Mouse (Mus musculus) right cerebral cortex, postnatal 36 days (tissue): ENCODE results near the gene Mrpl36.
A peak's percentile ranks its signal among the peaks of the same experiment; 100 is the strongest.

ENCODE experiments used
- DNase-seq, 2 experiments: peaks; one replicate each; pipeline ENCODE4 v3.0.0; 2022; ENCODE audit warnings: low spot score in 2 of 2, mixed read lengths in 1 of 2

Mrpl36 gene

GRCm38 (mm10) chr13:73327827-73328698 lies at the start of gene Mrpl36, which contains the start of gene Ndufs6:
Gene Mrpl36, plus strand, starts transcription at chr13:73328513.
Gene Ndufs6, minus strand, starts transcription at chr13:73328542.
- peak; percentile 88 to 89 for DNase-seq

GRCm38 (mm10) chr13:73279196-73279595 lies 49.1 kb upstream of the Mrpl36 start:
- no peak for DNase-seq

DNA sequence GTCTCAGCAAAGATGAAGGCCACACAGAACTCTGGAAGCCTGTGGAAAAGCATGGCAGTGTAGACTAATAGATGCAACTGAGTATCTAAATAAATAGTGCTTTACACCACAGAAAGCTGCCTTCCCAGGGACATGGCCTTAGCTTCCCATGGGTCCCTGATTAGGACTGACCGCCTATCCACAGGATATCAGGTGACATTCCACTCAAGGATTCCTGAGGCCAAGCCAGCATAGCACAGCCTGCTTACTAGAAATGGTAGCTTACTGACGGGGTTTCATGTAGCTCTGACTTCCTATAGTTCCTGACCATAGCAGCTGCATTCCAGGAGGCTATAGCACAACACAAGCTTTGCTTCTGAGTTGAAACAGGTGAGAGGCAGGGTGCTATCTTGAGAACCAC lies 45.9 kb upstream of the Mrpl36 start:
- DNase-seq, result no peak

DNA sequence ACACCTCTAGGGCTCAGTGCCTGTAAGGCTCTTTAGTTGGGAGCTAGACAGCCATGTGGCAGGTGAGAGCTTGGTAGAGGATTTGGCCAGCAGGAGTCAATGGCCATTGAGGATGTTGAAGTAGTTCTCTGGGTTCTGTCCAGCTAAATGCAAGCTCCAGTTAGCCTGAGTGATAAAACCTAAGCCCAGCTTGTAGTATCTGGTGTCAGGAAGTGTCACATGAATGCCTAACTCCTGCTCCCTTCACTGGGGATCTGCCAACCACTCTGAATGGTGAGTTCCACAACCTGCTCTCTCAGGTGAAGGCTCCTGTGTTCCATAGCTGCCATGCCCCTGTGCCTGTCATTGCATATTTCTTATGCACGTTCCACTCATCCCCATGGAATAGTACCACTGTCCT lies 44.8 kb upstream of the Mrpl36 start:
- DNase-seq, result no peak

GRCm38 (mm10) chr13:73290206-73290605 lies 38.1 kb upstream of the Mrpl36 start:
- DNase-seq, result no peak

- no peak for DNase-seq
Observed at GRCm38 (mm10) chr13:73291102-73291501, 37.2 kb upstream of the Mrpl36 start.

GRCm38 (mm10) chr13:73298717-73299116 lies 29.6 kb upstream of the Mrpl36 start:
- DNase-seq, result no peak

GRCm38 (mm10) chr13:73299322-73299721 lies 29.0 kb upstream of the Mrpl36 start:
- DNase-seq, result no peak

DNA sequence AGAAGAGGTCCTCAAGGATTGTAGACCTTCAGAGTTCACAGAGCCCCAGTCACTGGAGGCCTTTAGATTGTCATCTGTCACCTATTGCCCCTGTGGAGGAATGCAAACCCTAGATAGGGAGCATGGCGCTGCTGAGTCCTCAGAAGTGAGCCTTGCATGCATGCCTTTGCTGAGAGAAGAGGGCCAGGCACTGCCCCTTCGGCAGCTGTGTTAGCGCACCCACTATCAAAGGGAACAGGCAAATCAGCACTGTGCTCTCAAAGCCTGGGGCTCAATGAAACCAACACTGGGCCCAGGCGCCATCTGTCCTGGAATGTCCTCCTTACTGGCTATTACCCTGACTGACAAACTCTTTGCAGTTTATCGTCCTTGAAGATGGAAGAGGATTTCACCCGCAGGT lies 23.6 kb upstream of the Mrpl36 start:
- no peak for DNase-seq

- no peak for DNase-seq
Observed at GRCm38 (mm10) chr13:73305398-73306084, 22.8 kb upstream of the Mrpl36 start.

DNA sequence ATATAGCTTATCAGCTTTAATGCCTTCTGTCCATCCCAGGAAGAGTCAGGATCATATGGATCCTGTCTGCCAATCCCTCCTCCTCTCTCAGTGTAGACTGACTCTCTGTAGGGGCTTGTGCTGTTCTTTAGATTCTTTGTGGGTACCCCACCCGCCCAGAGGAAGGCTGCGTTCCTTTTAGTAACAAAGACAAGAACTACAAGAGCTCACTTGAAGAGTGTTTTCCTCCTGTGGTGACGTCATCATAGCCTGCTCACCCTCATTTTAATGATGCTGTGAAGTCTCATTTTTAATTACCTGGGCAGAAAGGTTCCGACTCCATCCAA lies 22.3 kb upstream of the Mrpl36 start:
- DNase-seq, result no peak

- DNase-seq, result no peak
Observed at GRCm38 (mm10) chr13:73306430-73306829, 21.9 kb upstream of the Mrpl36 start.

- DNase-seq, result no peak
Observed at GRCm38 (mm10) chr13:73310183-73310929, 18.0 kb upstream of the Mrpl36 start.

GRCm38 (mm10) chr13:73320048-73320447 lies 8.3 kb upstream of the Mrpl36 start:
- no peak for DNase-seq

- no peak for DNase-seq
Observed at GRCm38 (mm10) chr13:73322626-73323025, 5.7 kb upstream of the Mrpl36 start.

DNA sequence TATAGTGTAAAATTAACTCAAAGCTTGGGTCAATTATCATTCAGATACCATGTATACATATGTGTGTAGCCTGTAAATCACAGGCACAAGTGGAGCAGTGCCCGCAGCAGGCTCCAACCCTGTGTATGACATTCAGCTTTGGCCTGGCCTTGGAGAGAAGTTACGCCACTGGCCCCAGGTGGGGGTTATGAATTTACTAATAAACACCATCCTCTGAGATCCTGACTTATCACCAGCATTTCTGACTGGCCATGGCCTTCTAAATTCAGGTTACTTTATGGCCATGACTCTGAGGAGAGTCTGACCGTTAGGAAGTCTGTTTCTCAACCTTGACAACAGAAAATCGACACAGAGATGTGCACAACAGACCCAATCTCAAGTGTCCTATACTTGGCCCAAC lies 4.9 kb upstream of the Mrpl36 start:
- DNase-seq, result no peak

DNA sequence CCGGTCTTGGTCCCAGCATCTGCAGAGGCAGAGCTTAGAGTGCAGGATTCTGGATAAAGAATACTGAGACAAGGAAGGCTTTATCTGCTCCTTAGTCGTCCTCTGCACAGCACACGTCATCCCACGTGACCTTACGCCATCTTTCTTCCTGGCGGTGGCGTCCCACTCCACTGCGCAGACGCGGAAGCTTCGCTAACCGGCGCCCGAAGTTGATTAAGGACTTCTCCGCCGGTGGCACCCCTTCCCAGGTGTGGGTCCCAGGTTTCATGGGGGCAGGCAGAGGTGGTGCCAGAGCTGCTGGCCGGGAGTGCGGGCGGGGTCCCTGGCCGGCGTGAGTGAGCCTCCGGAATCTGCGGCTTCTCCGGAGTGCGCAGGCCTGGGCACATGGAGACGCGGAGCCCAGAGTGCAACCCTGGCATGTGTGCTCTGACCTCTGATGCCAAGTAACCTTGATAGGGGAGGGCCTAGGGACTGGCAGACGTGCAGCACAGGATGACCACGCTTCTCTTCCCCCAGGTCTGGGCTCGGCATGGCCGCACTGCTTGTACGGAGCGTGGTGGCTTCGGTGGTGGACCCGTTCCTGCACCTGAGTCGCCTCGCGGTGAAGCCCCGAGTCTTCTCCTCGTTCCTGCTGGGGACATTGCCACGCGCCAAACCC lies 2.7 kb downstream of the Mrpl36 start:
- peak; percentile 80 to 83 for DNase-seq

GRCm38 (mm10) chr13:73331736-73332135 lies 3.4 kb downstream of the Mrpl36 start:
- no peak for DNase-seq

DNA sequence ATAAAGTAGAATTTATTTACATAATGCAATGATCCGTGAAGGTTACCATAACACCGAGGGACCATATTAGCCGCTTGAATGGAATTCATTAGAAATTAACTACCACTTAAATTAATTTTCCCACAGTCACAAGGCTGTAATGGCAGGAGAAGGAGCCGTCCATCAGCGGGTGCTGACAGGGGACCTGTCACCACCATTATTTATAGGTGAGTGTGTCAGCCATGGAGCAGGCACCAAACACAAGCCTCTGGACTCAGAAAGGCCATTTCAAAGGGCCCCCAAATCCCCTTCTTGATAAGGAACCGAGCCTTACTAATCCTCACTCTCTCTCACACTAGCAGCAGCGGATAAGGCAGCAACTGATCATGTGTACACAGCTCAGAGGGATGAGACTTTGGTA lies 8.4 kb downstream of the Mrpl36 start:
- no peak for DNase-seq

DNA sequence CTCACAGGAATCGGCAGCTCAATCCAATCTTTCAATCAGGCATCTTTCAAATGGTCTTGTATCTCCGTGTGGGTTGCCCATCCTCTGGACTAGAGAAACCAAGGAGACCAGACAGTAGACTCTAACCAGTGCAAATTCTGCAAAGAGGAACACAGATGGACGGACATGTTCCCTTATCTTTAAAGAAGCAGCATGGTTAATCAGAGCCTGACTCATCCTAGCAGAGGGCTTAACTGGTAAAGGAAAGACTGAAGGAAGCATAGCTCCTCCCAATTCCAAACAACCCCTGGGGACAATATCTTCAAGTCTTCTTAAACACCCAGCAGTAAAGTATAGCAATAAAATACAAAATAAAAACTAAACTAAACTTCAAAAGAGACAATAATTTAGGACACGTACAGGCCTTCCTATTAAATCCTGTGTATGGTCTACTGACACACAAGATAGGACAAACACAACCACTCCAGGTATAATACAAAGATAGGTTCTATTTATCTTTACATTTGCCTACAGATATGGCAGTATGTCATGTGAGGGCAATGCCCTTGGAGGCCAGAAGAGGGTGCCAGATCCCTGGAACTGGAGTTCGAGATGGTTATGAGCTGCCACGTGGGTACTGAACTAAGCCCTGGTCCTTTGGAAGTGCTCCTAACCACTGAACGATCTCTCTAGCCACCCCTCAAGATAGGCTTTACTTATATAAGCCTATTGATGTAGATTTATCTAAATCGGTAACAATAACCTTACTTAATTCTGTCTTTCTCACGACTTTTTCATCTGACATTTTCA lies 17.0 kb downstream of the Mrpl36 start:
- no peak for DNase-seq

- no peak for DNase-seq
Observed at GRCm38 (mm10) chr13:73346131-73346530, 17.8 kb downstream of the Mrpl36 start.
